Mouse (Mus musculus) hindbrain, embryonic 15.5 days (tissue): Measurements from ENCODE around the gene Clip2. TPM values are rescaled to one million over a fixed set of nuclear protein-coding genes. Genes with fewer than 3 reads are reported as not detected.

ENCODE experiments used
- ATAC-seq: fragments of 200-750 bp; cut with Nextera tagmentation; 2 replicates; pipeline ENCODE4 v1.8.0; 2017; ENCODE audit warnings: low read depth, moderate number of reproducible peaks, moderate TSS enrichment; ENCODE audit not compliant: low FRiP score
- H3K27ac ChIP-seq: fragments of 300-500 bp; sonication (generic); replicated peaks from 2 replicates; pipeline ENCODE4 v1.5.1; 2015; ENCODE audit warnings: mild to moderate bottlenecking, inconsistent platforms
- H3K27me3 ChIP-seq: fragments of 300-500 bp; sonication (generic); 2 replicates; pipeline ENCODE4 v1.6.1; 2015; ENCODE audit warnings: control low read depth, inconsistent platforms
- H3K36me3 ChIP-seq: fragments of 300-500 bp; sonication (generic); 2 replicates; pipeline ENCODE4 v1.6.1; 2015; ENCODE audit warnings: control low read depth, inconsistent platforms
- H3K4me1 ChIP-seq: fragments of 300-500 bp; sonication (generic); replicated peaks from 2 replicates; pipeline ENCODE4 v1.6.1; 2015; ENCODE audit warnings: control low read depth, inconsistent platforms
- H3K4me2 ChIP-seq: fragments of 300-500 bp; sonication (generic); 2 replicates; pipeline ENCODE4 v1.6.1; 2015; ENCODE audit warnings: moderate library complexity, mild to moderate bottlenecking, inconsistent platforms
- H3K4me3 ChIP-seq: fragments of 300-500 bp; sonication (generic); 2 replicates; pipeline ENCODE4 v1.5.1; 2015; ENCODE audit warnings: mild to moderate bottlenecking, inconsistent platforms
- H3K9ac ChIP-seq: fragments of 300-500 bp; sonication (generic); 2 replicates; pipeline ENCODE4 v1.6.1; 2015; ENCODE audit warnings: inconsistent platforms
- H3K9me3 ChIP-seq: fragments of 300-500 bp; sonication (generic); 2 replicates; pipeline ENCODE4 v1.6.1; 2016; ENCODE audit warnings: control low read depth, inconsistent platforms
- WGBS: fragments of 180-500 bp; shearing (Covaris S2); methylation state at CpG from one replicate; pipeline ENCODE4 v1.1.7; 2015; 5-methylcytosine and 5-hydroxymethylcytosine counted together
- polyA plus RNA-seq: library from polyadenylated mRNA; unstranded; fragments of >200 nt; fragmentation: Nextera tagmentation; extraction: Ambion mirVana; gene quantifications from 2 replicates; pipeline ENCODE4 v1.2.1, GENCODE M21; 2015

Gene Clip2
- polyA plus RNA-seq, 1 experiment from 2014 or later: 14.9 TPM

DNA sequence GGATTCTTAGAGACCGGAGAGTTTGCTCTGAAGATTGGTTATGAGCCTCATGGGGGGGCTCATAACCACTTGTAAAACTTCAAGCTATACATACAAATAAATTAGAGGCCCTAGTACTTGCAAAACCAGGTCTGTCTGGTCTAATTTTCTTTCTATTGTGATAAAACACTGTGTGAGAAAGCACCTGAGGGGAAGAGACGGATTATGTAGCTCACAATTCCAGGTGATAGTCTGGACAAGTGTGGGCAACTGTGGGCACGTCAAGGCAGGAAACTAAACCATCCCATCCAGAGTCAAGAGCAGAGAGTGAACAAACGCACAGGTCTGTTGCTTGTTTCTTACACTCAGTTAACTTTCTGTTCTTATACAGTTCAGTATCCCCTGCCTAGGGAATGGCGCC lies 32.8 kb downstream of the Clip2 start:
- Histone ChIP-seq H3K9me3 (no peaks in the 10 kb centered on the region), H3K27ac (no peak overlapping the region), H3K4me3 (no peak overlapping the region), H3K27me3 (no peaks in the 10 kb centered on the region), H3K4me2 (no peak overlapping the region), H3K4me1 (no peaks in the 10 kb centered on the region), H3K36me3 (peaks cover 71% of the 10 kb centered on the region), H3K9ac (no peak overlapping the region)
- no peak for ATAC-seq
- WGBS: 94% methylated on average over 5 of the region's 5 CpGs

- peaks cover 8% of the 10 kb centered on the region for H3K4me1 ChIP-seq
- no peaks in the 10 kb centered on the region for H3K9me3 ChIP-seq
- H3K4me3 ChIP-seq: no peak overlapping the region
- H3K27me3 ChIP-seq: no peaks in the 10 kb centered on the region
- peaks cover 75% of the 10 kb centered on the region for H3K36me3 ChIP-seq
- peak; percentile 79 for ATAC-seq
- 30% methylated on average over 5 of the region's 5 CpGs for WGBS
- H3K27ac ChIP-seq: peak overlapping the region; percentile 52
- no peak overlapping the region for H3K9ac ChIP-seq
- no peak overlapping the region for H3K4me2 ChIP-seq
Observed at GRCm38 (mm10) chr5:134512086-134512485, 40.1 kb downstream of the Clip2 start.

DNA sequence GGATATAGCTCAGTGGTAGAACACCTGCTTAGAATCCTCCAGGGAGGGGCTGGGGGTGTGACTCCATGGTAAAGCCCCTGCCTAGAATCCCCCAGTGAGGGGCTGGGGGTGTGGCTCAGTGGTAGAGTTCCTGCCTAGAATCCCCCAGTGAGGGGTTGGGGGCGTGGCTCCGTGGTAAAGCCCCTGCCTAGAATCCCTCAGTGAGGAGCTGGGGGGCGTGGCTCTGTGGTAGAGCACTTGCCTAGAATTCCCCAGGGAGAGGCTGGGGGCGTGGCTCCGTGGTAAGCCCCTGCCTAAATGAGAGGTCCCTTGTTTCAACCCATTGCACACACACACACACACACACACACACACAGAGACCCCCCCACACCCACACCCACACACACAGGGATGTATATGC lies 42.0 kb downstream of the Clip2 start:
- Histone ChIP-seq H3K9ac (no peak overlapping the region), H3K36me3 (peaks cover 57% of the 10 kb centered on the region), H3K27me3 (no peaks in the 10 kb centered on the region), H3K4me1 (peaks cover 8% of the 10 kb centered on the region), H3K9me3 (no peaks in the 10 kb centered on the region), H3K4me3 (no peak overlapping the region), H3K4me2 (no peak overlapping the region), H3K27ac (no peak overlapping the region)
- WGBS: 96% methylated on average over 5 of the region's 5 CpGs
- no peak for ATAC-seq

DNA sequence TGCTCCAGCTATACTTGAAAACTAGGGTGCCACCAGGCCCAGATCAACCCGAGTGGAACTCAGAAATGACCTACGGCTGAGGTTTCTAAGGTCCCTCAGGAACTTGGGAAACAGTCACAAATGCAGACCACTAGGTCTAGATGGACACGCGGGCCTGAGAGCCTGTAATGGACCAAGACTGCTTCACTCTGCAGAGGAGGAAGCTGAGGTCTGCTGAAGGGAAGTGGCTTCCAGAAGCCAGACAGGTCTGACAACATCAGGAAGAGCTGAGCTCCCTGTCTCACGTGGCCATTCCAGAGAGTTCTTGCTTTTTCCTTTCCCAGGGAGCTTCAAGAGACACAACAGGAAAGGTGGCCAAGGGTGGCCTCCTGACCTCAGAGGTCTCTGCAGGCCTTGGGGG lies 43.3 kb downstream of the Clip2 start:
- Histone ChIP-seq H3K27ac (no peak overlapping the region), H3K27me3 (no peaks in the 10 kb centered on the region), H3K9me3 (no peaks in the 10 kb centered on the region), H3K4me1 (peaks cover 8% of the 10 kb centered on the region), H3K4me3 (no peak overlapping the region), H3K36me3 (peaks cover 47% of the 10 kb centered on the region), H3K9ac (no peak overlapping the region), H3K4me2 (no peak overlapping the region)
- WGBS: 89% methylated on average over 5 of the region's 5 CpGs
- no peak for ATAC-seq

- Histone ChIP-seq H3K36me3 (peaks cover 41% of the 10 kb centered on the region), H3K4me1 (peaks cover 8% of the 10 kb centered on the region), H3K9me3 (no peaks in the 10 kb centered on the region), H3K4me3 (no peak overlapping the region), H3K9ac (no peak overlapping the region), H3K27me3 (no peaks in the 10 kb centered on the region), H3K4me2 (no peak overlapping the region), H3K27ac (0 out of 2 replicates have a peak overlapping the region, but pooled peaks have one; percentile 16)
- ATAC-seq: no peak
- 55% methylated on average over 5 of the region's 5 CpGs for WGBS
Observed at GRCm38 (mm10) chr5:134507859-134508399, 44.3 kb downstream of the Clip2 start.

- H3K9ac ChIP-seq: no peak overlapping the region
- H3K4me1 ChIP-seq: peaks cover 6% of the 10 kb centered on the region
- H3K27ac ChIP-seq: 0 out of 2 replicates have a peak overlapping the region, but pooled peaks have one; percentile 16
- no peak overlapping the region for H3K4me3 ChIP-seq
- no peaks in the 10 kb centered on the region for H3K9me3 ChIP-seq
- ATAC-seq: no peak
- H3K36me3 ChIP-seq: peaks cover 41% of the 10 kb centered on the region
- no peaks in the 10 kb centered on the region for H3K27me3 ChIP-seq
- WGBS: 20% methylated on average over 10 of the region's 10 CpGs
- H3K4me2 ChIP-seq: no peak overlapping the region
Observed at GRCm38 (mm10) chr5:134507307-134507706, 44.9 kb downstream of the Clip2 start.

DNA sequence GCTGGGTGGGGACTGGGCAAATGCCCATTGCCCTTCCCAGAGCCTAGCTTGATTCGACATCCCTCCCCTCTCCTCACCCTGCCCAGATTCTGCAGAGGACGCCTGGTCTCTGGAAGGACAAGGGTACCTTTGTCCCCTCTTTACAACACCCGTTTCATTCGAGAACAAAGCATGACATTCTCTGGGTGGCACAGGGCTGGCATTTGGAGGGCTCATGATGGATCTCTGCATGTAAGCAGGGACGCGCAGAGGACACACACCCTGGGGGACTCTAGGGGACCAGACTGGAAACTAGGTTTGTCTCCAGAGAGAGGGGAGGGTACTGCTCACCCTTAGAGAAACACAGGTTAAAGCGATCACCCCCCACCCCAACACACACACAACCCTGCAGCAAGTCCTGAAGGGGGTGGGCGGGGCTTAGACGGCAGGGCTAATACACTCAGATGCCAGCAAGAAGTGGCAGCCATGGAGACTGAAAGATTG lies 46.4 kb downstream of the Clip2 start:
- Histone ChIP-seq H3K9me3 (no peaks in the 10 kb centered on the region), H3K4me2 (no peak overlapping the region), H3K36me3 (peaks cover 47% of the 10 kb centered on the region), H3K27me3 (no peaks in the 10 kb centered on the region), H3K9ac (no peak overlapping the region), H3K4me3 (no peak overlapping the region), H3K4me1 (no peaks in the 10 kb centered on the region), H3K27ac (peak overlapping the region; percentile 69)
- 53% methylated on average over 9 of the region's 9 CpGs for WGBS
- ATAC-seq: peak; percentile 78

GRCm38 (mm10) chr5:134502591-134502990 lies 49.6 kb downstream of the Clip2 start:
- no peaks in the 10 kb centered on the region for H3K27me3 ChIP-seq
- H3K36me3 ChIP-seq: peaks cover 51% of the 10 kb centered on the region
- 96% methylated on average over 18 of the region's 18 CpGs for WGBS

GRCm38 (mm10) chr5:134501453-134501852 lies 50.8 kb downstream of the Clip2 start:
- H3K27ac ChIP-seq: no peak overlapping the region
- no peak for ATAC-seq
- H3K4me3 ChIP-seq: no peak overlapping the region
- no peaks in the 10 kb centered on the region for H3K27me3 ChIP-seq
- H3K36me3 ChIP-seq: peaks cover 63% of the 10 kb centered on the region
- H3K9me3 ChIP-seq: no peaks in the 10 kb centered on the region
- H3K4me1 ChIP-seq: no peaks in the 10 kb centered on the region
- 84% methylated on average over 9 of the region's 9 CpGs for WGBS
- H3K4me2 ChIP-seq: no peak overlapping the region
- no peak overlapping the region for H3K9ac ChIP-seq

More at GRCm38 (mm10) chr5:134502591-134502990, 49.6 kb downstream of the Clip2 start:
- H3K9me3 ChIP-seq: no peaks in the 10 kb centered on the region
- no peak overlapping the region for H3K4me3 ChIP-seq
- H3K4me2 ChIP-seq: no peak overlapping the region
- H3K9ac ChIP-seq: no peak overlapping the region
- H3K4me1 ChIP-seq: no peaks in the 10 kb centered on the region
- ATAC-seq: no peak
- H3K27ac ChIP-seq: no peak overlapping the region

DNA sequence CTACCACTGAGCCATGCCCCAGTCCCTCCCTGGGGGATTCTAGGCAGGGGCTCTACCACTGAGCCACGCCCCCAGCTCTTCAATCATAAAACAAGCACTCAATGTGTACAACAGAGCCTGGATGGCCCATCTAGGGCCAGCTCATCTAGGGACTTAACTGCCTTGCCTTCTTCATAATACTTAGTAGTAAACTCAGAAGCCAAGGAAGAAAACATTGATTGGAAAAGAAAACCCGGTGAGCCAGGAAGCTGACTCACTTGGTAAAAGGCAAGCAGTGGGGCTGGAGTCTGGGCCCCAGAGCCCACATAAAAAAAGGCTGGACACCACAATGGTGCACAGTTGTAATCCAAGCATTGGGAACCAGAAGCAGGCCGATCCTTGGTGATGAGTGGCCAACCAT lies 51.6 kb downstream of the Clip2 start:
- Histone ChIP-seq H3K27ac (no peak overlapping the region), H3K4me2 (no peak overlapping the region), H3K36me3 (peaks cover 69% of the 10 kb centered on the region), H3K4me1 (no peaks in the 10 kb centered on the region), H3K4me3 (no peak overlapping the region), H3K27me3 (no peaks in the 10 kb centered on the region), H3K9me3 (no peaks in the 10 kb centered on the region), H3K9ac (no peak overlapping the region)
- WGBS: 98% methylated on average over 3 of the region's 3 CpGs
- no peak for ATAC-seq

- Histone ChIP-seq H3K9ac (no peak overlapping the region), H3K4me3 (no peak overlapping the region), H3K36me3 (peaks cover 75% of the 10 kb centered on the region), H3K9me3 (no peaks in the 10 kb centered on the region), H3K4me2 (no peak overlapping the region), H3K4me1 (no peaks in the 10 kb centered on the region), H3K27me3 (no peaks in the 10 kb centered on the region), H3K27ac (no peak overlapping the region)
- ATAC-seq: no peak
- 84% methylated on average over 4 of the region's 4 CpGs for WGBS
Observed at GRCm38 (mm10) chr5:134500062-134500461, 52.2 kb downstream of the Clip2 start.

- Histone ChIP-seq H3K4me2 (no peak overlapping the region), H3K27me3 (no peaks in the 10 kb centered on the region), H3K36me3 (peaks cover 87% of the 10 kb centered on the region), H3K9ac (no peak overlapping the region), H3K9me3 (no peaks in the 10 kb centered on the region), H3K4me3 (no peak overlapping the region), H3K4me1 (no peaks in the 10 kb centered on the region), H3K27ac (no peak overlapping the region)
- no peak for ATAC-seq
- whole genome bisulfite sequencing: 97% methylated on average over 5 of the region's 5 CpGs
Observed at GRCm38 (mm10) chr5:134497026-134497425, 55.2 kb downstream of the Clip2 start.

- ATAC-seq: no peak
- 88% methylated on average over 4 of the region's 4 CpGs for WGBS
- Histone ChIP-seq H3K36me3 (peaks cover 82% of the 10 kb centered on the region), H3K4me1 (no peaks in the 10 kb centered on the region), H3K27me3 (no peaks in the 10 kb centered on the region), H3K4me2 (no peak overlapping the region), H3K4me3 (no peak overlapping the region), H3K9ac (no peak overlapping the region), H3K27ac (no peak overlapping the region), H3K9me3 (no peaks in the 10 kb centered on the region)
Observed at GRCm38 (mm10) chr5:134495796-134496195, 56.4 kb downstream of the Clip2 start.
